Mouse (Mus musculus) hindbrain, embryonic 12.5 days (tissue): ENCODE measurements at regions not wholly inside any gene's neighbourhood (a gene's known extent, or its start where the extent isn't known, plus 50 kb on each side); places are given as distances from the start of the nearest gene placed in this dataset.
A peak's percentile ranks its signal among the peaks of the same experiment; 100 is the strongest.

Experiments
- ATAC-seq: fragments of 200-750 bp; cut with Nextera tagmentation; 2 replicates; pipeline ENCODE4 v1.8.0; 2017; ENCODE audit warnings: moderate TSS enrichment; ENCODE audit not compliant: low FRiP score
- H3K27ac ChIP-seq: fragments of 300-500 bp; sonication (generic); 2 replicates; pipeline ENCODE4 v1.5.1; 2016; ENCODE audit warnings: mild to moderate bottlenecking
- H3K27me3 ChIP-seq: fragments of 300-500 bp; sonication (generic); 2 replicates; pipeline ENCODE4 v1.6.1; 2016; ENCODE audit warnings: mild to moderate bottlenecking
- H3K36me3 ChIP-seq: fragments of 300-500 bp; sonication (generic); 2 replicates; pipeline ENCODE4 v1.6.1; 2016; ENCODE audit warnings: mild to moderate bottlenecking
- H3K4me1 ChIP-seq: fragments of 300-500 bp; sonication (generic); 2 replicates; pipeline ENCODE4 v1.6.1; 2016
- H3K4me2 ChIP-seq: fragments of 300-500 bp; sonication (generic); replicated peaks from 2 replicates; pipeline ENCODE4 v1.6.1; 2016; ENCODE audit warnings: mild to moderate bottlenecking
- H3K4me3 ChIP-seq: fragments of 300-500 bp; sonication (generic); 2 replicates; pipeline ENCODE4 v1.5.1; 2016; ENCODE audit warnings: mild to moderate bottlenecking
- H3K9ac ChIP-seq: fragments of 300-500 bp; sonication (generic); 2 replicates; pipeline ENCODE4 v1.6.1; 2016; ENCODE audit warnings: mild to moderate bottlenecking, moderate library complexity
- H3K9me3 ChIP-seq: fragments of 300-500 bp; sonication (generic); replicated peaks from 2 replicates; pipeline ENCODE4 v1.6.1; 2016; ENCODE audit warnings: mild to moderate bottlenecking
- WGBS: fragments of 180-500 bp; shearing (Covaris S2); methylation state at CpG from one replicate; pipeline ENCODE4 v1.1.7; 2016; 5-methylcytosine and 5-hydroxymethylcytosine counted together

GRCm38 (mm10) chr13:113736468-113736867, 57.8 kb upstream of the Arl15 start:
- H3K9ac ChIP-seq: no peak overlapping the region
- no peaks in the 10 kb centered on the region for H3K9me3 ChIP-seq
- no peak overlapping the region for H3K4me3 ChIP-seq
- H3K36me3 ChIP-seq: no peaks in the 10 kb centered on the region
- 69% methylated on average over 13 of the region's 13 CpGs for WGBS
- H3K27me3 ChIP-seq: no peaks in the 10 kb centered on the region
- ATAC-seq: no peak
- H3K27ac ChIP-seq: no peak overlapping the region
- no peak overlapping the region for H3K4me2 ChIP-seq
- H3K4me1 ChIP-seq: peaks cover 26% of the 10 kb centered on the region

- H3K9me3 ChIP-seq: no peaks in the 10 kb centered on the region
- H3K4me1 ChIP-seq: peaks cover 26% of the 10 kb centered on the region
- H3K9ac ChIP-seq: no peak overlapping the region
- no peak overlapping the region for H3K4me3 ChIP-seq
- no peaks in the 10 kb centered on the region for H3K36me3 ChIP-seq
- H3K4me2 ChIP-seq: no peak overlapping the region
- 50% methylated on average over 18 of the region's 18 CpGs for WGBS
- no peaks in the 10 kb centered on the region for H3K27me3 ChIP-seq
- H3K27ac ChIP-seq: no peak overlapping the region
- no peak for ATAC-seq
Measured at GRCm38 (mm10) chr13:113735611-113736285, 58.6 kb upstream of the Arl15 start.

GRCm38 (mm10) chr13:113734134-113734794, 60.0 kb upstream of the Arl15 start:
- Histone ChIP-seq H3K36me3 (no peaks in the 10 kb centered on the region), H3K9me3 (no peaks in the 10 kb centered on the region), H3K4me2 (no peak overlapping the region; the same call in 1 of the 2 replicates), H3K4me3 (no peak overlapping the region), H3K27ac (peak overlapping the region; percentile 78), H3K27me3 (no peaks in the 10 kb centered on the region), H3K9ac (no peak overlapping the region), H3K4me1 (peaks cover 26% of the 10 kb centered on the region)
- 24% methylated on average over 5 of the region's 5 CpGs for WGBS
- ATAC-seq: peak; percentile 94

- ATAC-seq: peak; percentile 14; the same call in 1 of the 2 replicates
Measured at GRCm38 (mm10) chr13:113733734-113734133, 60.6 kb upstream of the Arl15 start.

GRCm38 (mm10) chr13:113730776-113731400, 63.4 kb upstream of the Arl15 start:
- 35% methylated on average over 8 of the region's 8 CpGs for WGBS
- no peaks in the 10 kb centered on the region for H3K36me3 ChIP-seq
- no peak overlapping the region for H3K4me2 ChIP-seq
- peaks cover 26% of the 10 kb centered on the region for H3K4me1 ChIP-seq
- H3K27ac ChIP-seq: no peak overlapping the region
- H3K9me3 ChIP-seq: no peaks in the 10 kb centered on the region
- H3K4me3 ChIP-seq: no peak overlapping the region
- no peak overlapping the region for H3K9ac ChIP-seq
- H3K27me3 ChIP-seq: no peaks in the 10 kb centered on the region
- ATAC-seq: no peak

More at GRCm38 (mm10) chr13:113733734-113734133, 60.6 kb upstream of the Arl15 start:
- Histone ChIP-seq H3K27me3 (no peaks in the 10 kb centered on the region), H3K4me1 (peaks cover 26% of the 10 kb centered on the region), H3K4me3 (no peak overlapping the region), H3K36me3 (no peaks in the 10 kb centered on the region), H3K4me2 (no peak overlapping the region), H3K9me3 (no peaks in the 10 kb centered on the region), H3K9ac (no peak overlapping the region), H3K27ac (peak overlapping the region; percentile 78)
- 61% methylated on average over 2 of the region's 2 CpGs for WGBS

GRCm38 (mm10) chr13:113730062-113730775, 64.1 kb upstream of the Arl15 start:
- Histone ChIP-seq H3K27me3 (no peaks in the 10 kb centered on the region), H3K4me2 (no peak overlapping the region), H3K4me1 (peaks cover 23% of the 10 kb centered on the region), H3K9ac (no peak overlapping the region), H3K27ac (no peak overlapping the region), H3K4me3 (no peak overlapping the region), H3K9me3 (no peaks in the 10 kb centered on the region), H3K36me3 (no peaks in the 10 kb centered on the region)
- ATAC-seq: no peak
- 87% methylated on average over 6 of the region's 6 CpGs for WGBS

GRCm38 (mm10) chr13:113729574-113729973, 64.7 kb upstream of the Arl15 start:
- ATAC-seq: no peak
- H3K9ac ChIP-seq: no peak overlapping the region

GRCm38 (mm10) chr13:113728111-113728510, 64.6 kb upstream of the Hspb3 start:
- ATAC-seq: no peak
- WGBS: 35% methylated on average over 5 of the region's 5 CpGs
- no peaks in the 10 kb centered on the region for H3K36me3 ChIP-seq

More at GRCm38 (mm10) chr13:113729574-113729973, 64.7 kb upstream of the Arl15 start:
- H3K4me2 ChIP-seq: no peak overlapping the region
- H3K27me3 ChIP-seq: no peaks in the 10 kb centered on the region
- no peaks in the 10 kb centered on the region for H3K9me3 ChIP-seq
- peaks cover 16% of the 10 kb centered on the region for H3K4me1 ChIP-seq
- H3K4me3 ChIP-seq: no peak overlapping the region
- no peak overlapping the region for H3K27ac ChIP-seq
- WGBS: 85% methylated on average over 1 of the region's 1 CpGs
- H3K36me3 ChIP-seq: no peaks in the 10 kb centered on the region

GRCm38 (mm10) chr13:113724881-113725837, 61.7 kb upstream of the Hspb3 start:
- Histone ChIP-seq H3K27ac (no peak overlapping the region), H3K4me3 (no peak overlapping the region), H3K4me1 (no peaks in the 10 kb centered on the region), H3K36me3 (no peaks in the 10 kb centered on the region), H3K9ac (no peak overlapping the region), H3K9me3 (no peaks in the 10 kb centered on the region), H3K27me3 (no peaks in the 10 kb centered on the region), H3K4me2 (no peak overlapping the region)
- 82% methylated on average over 6 of the region's 6 CpGs for WGBS
- ATAC-seq: no peak

More at GRCm38 (mm10) chr13:113728111-113728510, 64.6 kb upstream of the Hspb3 start:
- Histone ChIP-seq H3K9me3 (no peaks in the 10 kb centered on the region), H3K4me3 (no peak overlapping the region), H3K9ac (no peak overlapping the region), H3K4me1 (peaks cover 4% of the 10 kb centered on the region), H3K27me3 (no peaks in the 10 kb centered on the region), H3K4me2 (no peak overlapping the region), H3K27ac (no peak overlapping the region)

- Histone ChIP-seq H3K9me3 (peaks cover 9% of the 10 kb centered on the region; the same call in 1 of the 2 replicates), H3K36me3 (no peaks in the 10 kb centered on the region), H3K4me2 (no peak overlapping the region), H3K9ac (no peak overlapping the region), H3K27ac (no peak overlapping the region), H3K4me3 (no peak overlapping the region), H3K27me3 (no peaks in the 10 kb centered on the region), H3K4me1 (no peaks in the 10 kb centered on the region)
- 88% methylated on average over 4 of the region's 4 CpGs for WGBS
- no peak for ATAC-seq
Measured at GRCm38 (mm10) chr13:113715231-113715630, 51.8 kb upstream of the Hspb3 start.

- no peak overlapping the region for H3K4me3 ChIP-seq
- 59% methylated on average over 4 of the region's 4 CpGs for WGBS
- no peak overlapping the region for H3K27ac ChIP-seq
- peaks cover 9% of the 10 kb centered on the region; the same call in 1 of the 2 replicates for H3K9me3 ChIP-seq
- no peak overlapping the region for H3K9ac ChIP-seq
- no peaks in the 10 kb centered on the region for H3K27me3 ChIP-seq
- H3K4me2 ChIP-seq: no peak overlapping the region
- no peaks in the 10 kb centered on the region for H3K36me3 ChIP-seq
- H3K4me1 ChIP-seq: no peaks in the 10 kb centered on the region
- ATAC-seq: no peak
Measured at GRCm38 (mm10) chr13:113713844-113714243, 50.4 kb upstream of the Hspb3 start.
